Mouse (Mus musculus) heart, adult 2 months (tissue): ENCODE results near the gene C1qtnf7.

Experiments
- CTCF ChIP-seq: fragments of 200-600 bp; IDR thresholded peaks from 2 replicates; pipeline ENCODE4 v1.8.1; 2022; ENCODE audit warnings: antibody characterized with exemption, mild to moderate bottlenecking, moderate library complexity
- EP300 ChIP-seq: fragments of 200-500 bp; IDR thresholded peaks from 2 replicates; pipeline ENCODE4 v1.6.1; 2011; ENCODE audit warnings: low read depth, low read length, control low read depth; ENCODE audit not compliant: insufficient read depth
- POLR2A ChIP-seq: fragments of 200-500 bp; IDR thresholded peaks from 2 replicates; pipeline ENCODE4 v1.6.1; 2011; ENCODE audit warnings: mild to moderate bottlenecking, low read depth, low read length, control low read depth; ENCODE audit not compliant: insufficient read depth

- TF ChIP-seq CTCF: no peak
- TF ChIP-seq POLR2A: no peak
- no peak for TF ChIP-seq EP300
Observed at GRCm38 (mm10) chr5:43522866-43523265, 7.5 kb downstream of the C1qtnf7 start.
